Mouse (Mus musculus): ENCODE results near the gene Olfr201. TPM values are rescaled to one million over a fixed set of nuclear protein-coding genes. Genes with fewer than 3 reads are reported as not detected.

The Olfr201 gene
- polyA plus RNA-seq, 1 experiment from 2014 or later = not detected

Other genes with a start within 250 kb of the Olfr201 start
- not detected in 2 replicates for gene Olfr186, start 242.3 kb downstream of the Olfr201 start, polyA plus RNA-seq (2016; fragmentation: Nextera tagmentation; extraction: Ambion mirVana)
- not detected in 2 replicates for gene Olfr187, start 232.9 kb downstream of the Olfr201 start, polyA plus RNA-seq (2016; fragmentation: Nextera tagmentation; extraction: Ambion mirVana)
- gene Olfr190, start 194.6 kb downstream of the Olfr201 start, polyA plus RNA-seq (2016; fragmentation: Nextera tagmentation; extraction: Ambion mirVana) = not detected in 2 replicates
- gene Olfr191, start 182.8 kb downstream of the Olfr201 start, polyA plus RNA-seq (2016; fragmentation: Nextera tagmentation; extraction: Ambion mirVana) = not detected in 2 replicates
- gene Olfr193, start 160.8 kb downstream of the Olfr201 start, polyA plus RNA-seq (2016; fragmentation: Nextera tagmentation; extraction: Ambion mirVana) = not detected in 2 replicates
- gene Olfr194, start 151.6 kb downstream of the Olfr201 start, polyA plus RNA-seq (2016; fragmentation: Nextera tagmentation; extraction: Ambion mirVana) = not detected in 2 replicates
- gene Olfr195, start 125.6 kb downstream of the Olfr201 start, polyA plus RNA-seq (2016; fragmentation: Nextera tagmentation; extraction: Ambion mirVana) = not detected in 2 replicates
- gene Olfr196, start 102.2 kb downstream of the Olfr201 start, polyA plus RNA-seq (2016; fragmentation: Nextera tagmentation; extraction: Ambion mirVana) = not detected in 2 replicates
- gene Olfr198, start 69.1 kb downstream of the Olfr201 start, polyA plus RNA-seq (2016; fragmentation: Nextera tagmentation; extraction: Ambion mirVana) = not detected in 2 replicates
- not detected in 2 replicates for gene Olfr199, start 52.9 kb downstream of the Olfr201 start, polyA plus RNA-seq (2016; fragmentation: Nextera tagmentation; extraction: Ambion mirVana)
- gene Olfr202, start 14.2 kb upstream of the Olfr201 start, polyA plus RNA-seq (2016; fragmentation: Nextera tagmentation; extraction: Ambion mirVana) = not detected in 2 replicates
- not detected in 2 replicates for gene Olfr203, start 26.2 kb upstream of the Olfr201 start, polyA plus RNA-seq (2016; fragmentation: Nextera tagmentation; extraction: Ambion mirVana)
- not detected in 2 replicates for gene Olfr204, start 45.6 kb upstream of the Olfr201 start, polyA plus RNA-seq (2016; fragmentation: Nextera tagmentation; extraction: Ambion mirVana)
- not detected in 2 replicates for gene Olfr205, start 58.5 kb upstream of the Olfr201 start, polyA plus RNA-seq (2016; fragmentation: Nextera tagmentation; extraction: Ambion mirVana)
- not detected in 2 replicates for gene Olfr206, start 76.6 kb upstream of the Olfr201 start, polyA plus RNA-seq (2016; fragmentation: Nextera tagmentation; extraction: Ambion mirVana)
- gene Olfr209, start 91.4 kb upstream of the Olfr201 start, polyA plus RNA-seq (2016; fragmentation: Nextera tagmentation; extraction: Ambion mirVana) = not detected in 2 replicates
- 0.27 and 0.35 TPM in 2 replicates for gene Gabrr3, start 134.7 kb upstream of the Olfr201 start, polyA plus RNA-seq (2016; fragmentation: Nextera tagmentation; extraction: Ambion mirVana)
- gene Riox2, start 199.1 kb upstream of the Olfr201 start, polyA plus RNA-seq (2016; fragmentation: Nextera tagmentation; extraction: Ambion mirVana) = 19.3 and 19.9 TPM in 2 replicates

All from midbrain, embryonic 12.5 days (tissue).